Comparison of ENCODE assay signal across 8 mouse cellular contexts in the genomic region with DNA sequence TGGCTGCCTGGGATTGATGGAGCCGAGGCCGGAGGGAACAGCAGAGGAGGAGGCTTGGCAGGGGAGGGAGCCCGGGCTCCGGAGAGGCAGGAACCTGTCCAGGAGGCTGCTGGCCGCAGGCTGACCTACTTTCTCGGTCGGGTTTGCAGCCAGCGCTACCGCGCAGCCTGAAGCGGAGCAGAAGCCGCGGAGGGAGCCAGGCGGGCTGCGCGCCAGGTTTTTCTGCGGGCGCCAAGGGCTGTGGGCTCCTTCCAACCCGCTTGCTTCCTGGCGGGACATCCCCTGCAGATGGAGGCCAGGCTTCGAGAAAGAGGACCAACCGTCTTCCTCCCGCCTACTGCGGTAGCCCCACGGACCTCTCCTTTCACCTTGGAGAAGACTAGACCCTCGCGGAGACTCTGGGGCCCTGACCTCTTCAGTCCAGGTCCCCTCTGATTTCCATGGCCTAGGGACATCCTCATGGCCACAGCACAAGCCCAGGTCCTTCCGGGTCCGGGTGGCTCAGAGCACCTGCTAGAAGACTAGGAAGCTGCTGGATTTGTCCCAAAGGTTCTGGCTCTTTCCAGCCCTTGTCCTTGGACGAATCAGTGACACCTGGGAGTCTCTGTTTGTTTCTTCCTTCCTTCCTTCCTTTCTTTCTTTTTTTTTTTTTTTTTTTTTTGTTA. TPM values are rescaled to one million over a fixed set of nuclear protein-coding genes. Genes with fewer than 3 reads are reported as not detected.
A peak's percentile ranks its signal among the peaks of the same experiment; 100 is the strongest.
DNase-seq lines count a peak whose midpoint lies in the region; ATAC-seq and TF ChIP-seq lines count a peak whose summit lies in the region.

No protein-coding gene starts in this region.

- no peak for TF ChIP-seq POLR2A in ES-Bruce4 (IDR thresholded peaks at IDR 0.05; ENCODE audit: insufficient read depth, low read length)

- no peak for TF ChIP-seq CTCF in ES-Bruce4 (IDR thresholded peaks at IDR 0.05; ENCODE audit: low read depth, low read length)

- 4% methylated on average over 30 of the region's 30 CpGs for WGBS in liver, embryonic 16.5 days (ENCODE audit: insufficient replicate concordance)
- 5% methylated on average over 30 of the region's 30 CpGs for WGBS in neural tube, embryonic 13.5 days

- peak overlapping the region; percentile 29 for H3K9ac ChIP-seq in ES-Bruce4 (ENCODE audit: low read depth, poor library complexity, severe bottlenecking)
- H3K9ac ChIP-seq in liver, embryonic 16.5 days (ENCODE audit: low read depth, low read length) = no peak overlapping the region
- peak overlapping the region; percentile 34 for H3K9ac ChIP-seq in neural tube, embryonic 13.5 days

- DNase-seq in cerebellum, adult 9-11 months = peak; percentile 99
- DNase-seq in frontal cortex, postnatal 10 days (ENCODE audit: low spot score in 2 of 2) = peak; percentile 32 to 56
- peak; percentile 78 to 83 for DNase-seq in heart, postnatal 36 days
- peak; percentile 23 to 66 for DNase-seq in layer of hippocampus, adult 18-20 months (ENCODE audit: low spot score in 2 of 2)
- peak; percentile 70 for DNase-seq in urinary bladder, postnatal 14 days (ENCODE audit: low spot score)

- TF ChIP-seq EP300 in ES-Bruce4 (IDR thresholded peaks at IDR 0.05; ENCODE audit: insufficient read depth, low read depth, low read length) = no peak

- peak overlapping the region; percentile 1; the same call in 1 of the 2 replicates for H3K4me2 ChIP-seq in liver, embryonic 16.5 days (ENCODE audit: low read depth, low read length)
- peak overlapping the region; percentile 55 for H3K4me2 ChIP-seq in neural tube, embryonic 13.5 days

- no peaks in the 10 kb centered on the region for H3K36me3 ChIP-seq in ES-Bruce4 (ENCODE audit: control insufficient read depth, insufficient read depth, low read length, poor library complexity, severe bottlenecking)
- no peaks in the 10 kb centered on the region for H3K36me3 ChIP-seq in liver, embryonic 16.5 days (ENCODE audit: control insufficient read depth, insufficient read depth)
- no peaks in the 10 kb centered on the region for H3K36me3 ChIP-seq in neural tube, embryonic 13.5 days

- peak overlapping the region; percentile 35 for H3K4me3 ChIP-seq in ES-Bruce4 (ENCODE audit: low read depth, low read length)
- H3K4me3 ChIP-seq in liver, embryonic 16.5 days (ENCODE audit: low read depth, low read length) = no peak overlapping the region
- peak overlapping the region; percentile 29 for H3K4me3 ChIP-seq in neural tube, embryonic 13.5 days

- H3K4me1 ChIP-seq in ES-Bruce4 (ENCODE audit: control insufficient read depth, insufficient read depth, low read length) = no peaks in the 10 kb centered on the region
- no peaks in the 10 kb centered on the region for H3K4me1 ChIP-seq in liver, embryonic 16.5 days (ENCODE audit: control insufficient read depth, low read depth, low read length)
- H3K4me1 ChIP-seq in neural tube, embryonic 13.5 days (replicated peaks) = peaks cover 5% of the 10 kb centered on the region; the same call in 1 of the 2 replicates

- ATAC-seq in liver, embryonic 16.5 days (ENCODE audit: low read depth) = no peak
- no peak for ATAC-seq in neural tube, embryonic 13.5 days (ENCODE audit: low read depth)

- H3K9me3 ChIP-seq in ES-Bruce4 (replicated peaks; ENCODE audit: control insufficient read depth, insufficient read depth, low read length, poor library complexity, severe bottlenecking) = peaks cover 3% of the 10 kb centered on the region; the same call in 1 of the 2 replicates
- H3K9me3 ChIP-seq in liver, embryonic 16.5 days (replicated peaks; ENCODE audit: control insufficient read depth, low read length) = no peaks in the 10 kb centered on the region
- H3K9me3 ChIP-seq in neural tube, embryonic 13.5 days = no peaks in the 10 kb centered on the region

- peaks cover 6% of the 10 kb centered on the region for H3K27me3 ChIP-seq in ES-Bruce4 (ENCODE audit: control insufficient read depth, insufficient read depth, low read length, poor library complexity, severe bottlenecking)
- peaks cover 15% of the 10 kb centered on the region for H3K27me3 ChIP-seq in liver, embryonic 16.5 days (ENCODE audit: control insufficient read depth, insufficient read depth, low read depth, low read length)
- H3K27me3 ChIP-seq in neural tube, embryonic 13.5 days = peaks cover 9% of the 10 kb centered on the region; the same call in 1 of the 2 replicates

- H3K27ac ChIP-seq in ES-Bruce4 (ENCODE audit: insufficient read depth, low read length) = no peak overlapping the region
- no peak overlapping the region for H3K27ac ChIP-seq in liver, embryonic 16.5 days (ENCODE audit: low read length)
- H3K27ac ChIP-seq in neural tube, embryonic 13.5 days (replicated peaks) = no peak overlapping the region

- intact Hi-C loops in heart, postnatal 36 days (cut with DNase I) = no loop called here

RNA-seq across cellular contexts. Expression of a gene that starts 57.8 kb away (rescaled TPM):
- polyA plus RNA-seq in ES-Bruce4 (2011; ENCODE audit: insufficient read depth, insufficient read length, low read depth, missing spikeins) = 23.0 and 23.3 TPM in 2 replicates
- total RNA-seq in heart, postnatal 36 days (2021) = 10 to 100 TPM; 63.5 to 72.1 TPM
- total RNA-seq in layer of hippocampus, adult 18-20 months (2021) = 10 to 100 TPM; 11.6 to 14.7 TPM
- polyA plus RNA-seq in liver, embryonic 16.5 days (2015; fragmentation: Nextera tagmentation; extraction: Ambion mirVana) = 49.7 and 54.0 TPM in 2 replicates
- polyA plus RNA-seq in neural tube, embryonic 13.5 days (2015; fragmentation: Nextera tagmentation; extraction: Ambion mirVana) = 40.9 and 46.8 TPM in 2 replicates

RNA-seq across cellular contexts. Expression of a gene that starts 58.0 kb away (rescaled TPM):
- polyA plus RNA-seq in ES-Bruce4 (2011; ENCODE audit: insufficient read depth, insufficient read length, low read depth, missing spikeins) = 48.0 and 49.1 TPM in 2 replicates
- total RNA-seq in heart, postnatal 36 days (2021) = under 1 TPM; 0.95 to 1.00 TPM
- total RNA-seq in layer of hippocampus, adult 18-20 months (2021) = 1 to 10 TPM in 1 of 2 experiments, under 1 TPM in 1; 0.81 to 1.2 TPM
- polyA plus RNA-seq in liver, embryonic 16.5 days (2015; fragmentation: Nextera tagmentation; extraction: Ambion mirVana) = 21.5 and 22.2 TPM in 2 replicates
- polyA plus RNA-seq in neural tube, embryonic 13.5 days (2015; fragmentation: Nextera tagmentation; extraction: Ambion mirVana) = 10.2 and 12.5 TPM in 2 replicates

Comparison
In these comparisons a context has a peak if more than half of its experiments do, and no peak if none do; other contexts are left out.
1. DNase-seq: peak in every context shown above with its lines; median percentile 99 in cerebellum, adult 9-11 months; 80 in heart, postnatal 36 days; 70 in urinary bladder, postnatal 14 days; 44 in layer of hippocampus, adult 18-20 months; 44 in frontal cortex, postnatal 10 days.